Mouse (Mus musculus): ENCODE data around the gene Zfr2.

DNA sequence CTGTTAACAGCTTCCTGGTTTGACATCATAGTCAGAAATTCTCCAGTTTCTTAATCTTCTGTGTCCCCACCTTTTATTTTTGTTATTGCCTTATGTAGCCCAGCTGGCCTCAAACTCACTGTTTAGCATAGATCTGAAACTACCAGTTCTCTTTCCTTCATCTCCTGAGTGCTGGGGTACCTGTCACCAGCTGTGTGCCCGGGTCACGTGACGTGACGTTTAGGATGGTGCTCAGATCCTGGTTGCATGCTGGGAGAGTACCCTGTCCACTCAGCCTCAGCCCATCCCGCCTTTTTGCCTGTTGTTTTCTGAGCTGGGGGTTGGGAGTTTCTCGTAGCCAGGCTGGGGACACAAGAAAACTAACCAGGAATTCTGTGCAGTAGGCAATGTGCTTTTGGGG is 64.3 kb downstream of the Zfr2 start:
- TF ChIP-seq CTCF (IDR thresholded peaks at IDR 0.05; ENCODE audit: borderline replicate concordance, insufficient read depth, low read depth, low read length), result no peak
- no peak for TF ChIP-seq POLR2A (IDR thresholded peaks at IDR 0.05; ENCODE audit: borderline replicate concordance, insufficient read depth, low read length)
